Mouse (Mus musculus): ENCODE measurements around the gene Ptch2. TPM values are rescaled to one million over a fixed set of nuclear protein-coding genes. Genes with fewer than 3 reads are reported as not detected.

Ptch2 gene
- polyA plus RNA-seq (2016; fragmentation: Nextera tagmentation; extraction: Ambion mirVana) = 10.4 and 12.1 TPM in 2 replicates

DNA sequence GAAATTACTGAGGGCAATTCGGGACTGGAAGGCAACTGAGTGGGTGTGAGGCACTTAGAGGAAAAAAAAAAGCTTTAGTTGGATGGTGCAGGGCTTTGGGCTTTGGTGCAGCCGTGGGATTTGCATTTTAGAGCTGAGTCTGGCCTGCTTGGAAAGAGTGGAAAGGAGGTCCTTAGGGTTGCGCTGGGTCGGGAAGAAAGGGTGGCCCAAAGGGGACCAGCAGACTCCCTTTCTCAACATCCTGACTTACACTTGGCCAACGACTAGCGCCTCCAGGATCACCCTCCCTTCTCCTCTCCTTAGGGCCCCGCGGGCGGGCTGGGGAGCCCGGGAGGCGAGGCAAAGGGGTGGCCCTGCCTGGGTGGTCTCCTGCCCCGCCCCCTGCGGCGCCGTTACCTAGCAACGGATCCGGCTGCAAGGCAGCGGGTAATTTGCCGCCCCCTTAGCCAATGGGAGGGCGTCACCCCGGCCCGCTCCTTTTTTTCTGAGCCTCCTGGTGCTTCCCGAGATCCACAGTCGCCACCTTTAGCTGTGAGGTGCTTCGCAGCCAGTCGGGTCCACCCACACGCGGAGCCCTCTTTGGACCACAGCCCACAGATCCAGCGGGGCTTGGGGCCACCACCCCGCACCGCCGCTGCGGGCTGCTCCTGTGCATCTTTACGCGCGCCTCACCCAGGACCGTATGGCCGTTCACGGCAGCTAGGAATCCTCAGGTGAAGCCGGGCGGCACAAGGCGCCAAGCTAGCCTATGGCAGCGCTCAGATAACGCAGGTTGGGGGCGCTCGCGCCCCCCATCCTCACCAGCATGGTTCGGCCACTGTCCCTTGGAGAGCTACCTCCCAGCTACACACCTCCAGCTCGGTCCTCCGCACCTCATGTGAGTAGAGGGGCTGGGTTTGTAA lies at the start of gene Ptch2:
Gene Ptch2 (plus strand): TSS at position 525 of the 902 bp plus-strand sequence.
- Histone ChIP-seq H3K36me3 (no peaks in the 10 kb centered on the region), H3K9me3 (no peaks in the 10 kb centered on the region), H3K27me3 (no peaks in the 10 kb centered on the region), H3K4me1 (peaks cover 28% of the 10 kb centered on the region), H3K4me2 (replicated peaks) (peak within 1 kb of the TSS; percentile 96), H3K9ac (peak within 1 kb of the TSS; percentile 55), H3K4me3 (peak within 1 kb of the TSS; percentile 65), H3K27ac (peak within 1 kb of the TSS; percentile 78)
- ATAC-seq (ENCODE audit: insufficient number of reproducible peaks, insufficient read depth, low FRiP score, low TSS enrichment) = peak; percentile 79
- WGBS = under 1% methylated on average over 50 of the region's 50 CpGs

DNA sequence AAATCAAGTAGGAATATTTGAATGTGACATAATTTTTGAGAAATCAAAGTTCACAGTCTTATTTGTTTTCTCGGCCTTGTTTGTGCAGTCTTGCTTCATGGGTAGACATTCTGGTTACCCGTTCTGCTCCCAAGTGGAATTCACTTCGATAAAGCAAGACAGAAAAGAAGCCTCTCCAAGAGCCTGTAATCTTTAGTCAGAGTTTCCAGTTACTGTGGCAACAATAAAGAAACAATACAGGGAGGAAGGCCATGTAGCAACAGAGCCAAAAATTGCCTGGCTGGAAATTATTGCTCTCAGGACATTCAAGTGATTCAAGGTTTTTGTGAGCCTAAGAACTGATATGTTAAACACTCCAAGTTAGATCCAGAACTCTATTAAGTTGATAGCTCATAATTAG lies 47.0 kb upstream of the Ptch2 start:
- no peak overlapping the region for H3K9ac ChIP-seq
- H3K4me3 ChIP-seq = no peak overlapping the region
- no peaks in the 10 kb centered on the region for H3K9me3 ChIP-seq
- H3K36me3 ChIP-seq = peaks cover 11% of the 10 kb centered on the region; the same call in 1 of the 2 replicates
- no peak for ATAC-seq (ENCODE audit: insufficient number of reproducible peaks, insufficient read depth, low FRiP score, low TSS enrichment)
- H3K27me3 ChIP-seq = no peaks in the 10 kb centered on the region
- no peaks in the 10 kb centered on the region for H3K4me1 ChIP-seq
- 84% methylated on average over 3 of the region's 3 CpGs for WGBS
- no peak overlapping the region for H3K4me2 ChIP-seq (replicated peaks)
- no peak overlapping the region for H3K27ac ChIP-seq

DNA sequence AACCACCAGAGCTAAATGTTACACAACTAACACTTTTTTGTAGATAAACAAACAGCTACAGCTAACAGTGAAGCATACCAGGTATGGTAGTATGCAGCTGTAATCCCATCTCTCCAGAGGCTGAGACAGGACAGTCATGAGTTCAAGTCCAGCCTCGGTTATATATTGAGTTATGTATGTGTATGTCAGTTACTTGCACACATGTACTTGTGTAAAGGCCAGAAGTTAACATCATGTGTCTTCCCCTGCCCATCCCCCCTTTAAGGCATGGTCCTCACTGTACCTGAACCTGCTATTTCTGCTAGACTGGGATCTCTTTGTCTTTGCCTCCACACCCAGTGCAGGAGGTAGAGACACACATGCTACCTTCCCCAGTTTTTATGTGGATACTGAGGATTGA lies 46.4 kb upstream of the Ptch2 start:
- Histone ChIP-seq H3K36me3 (peaks cover 11% of the 10 kb centered on the region; the same call in 1 of the 2 replicates), H3K27ac (no peak overlapping the region), H3K4me2 (replicated peaks) (no peak overlapping the region), H3K4me3 (no peak overlapping the region), H3K4me1 (no peaks in the 10 kb centered on the region), H3K9me3 (no peaks in the 10 kb centered on the region), H3K27me3 (no peaks in the 10 kb centered on the region), H3K9ac (no peak overlapping the region)
- 94% methylated on average over 1 of the region's 1 CpGs for WGBS
- no peak for ATAC-seq (ENCODE audit: insufficient number of reproducible peaks, insufficient read depth, low FRiP score, low TSS enrichment)

DNA sequence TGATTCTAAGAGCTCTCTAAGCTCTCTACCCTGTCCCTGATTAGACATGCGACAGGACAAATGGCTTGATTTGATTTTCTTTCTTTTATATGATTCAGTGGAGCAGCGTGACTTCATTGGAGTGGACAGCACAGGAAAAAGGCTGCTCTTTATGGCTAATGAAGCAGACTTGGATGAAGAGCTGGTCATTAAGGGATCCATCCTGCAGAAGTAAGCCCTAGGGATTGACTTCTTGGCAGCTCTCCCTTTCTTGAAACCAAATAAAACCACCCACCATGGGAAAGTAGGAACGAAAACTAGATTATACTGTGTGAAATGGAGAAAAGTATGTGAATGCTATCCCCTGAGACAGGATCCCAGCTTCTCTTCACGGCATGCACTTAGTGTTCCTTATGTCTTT lies 43.2 kb upstream of the Ptch2 start:
- H3K36me3 ChIP-seq = peaks cover 16% of the 10 kb centered on the region; the same call in 1 of the 2 replicates
- H3K27me3 ChIP-seq = no peaks in the 10 kb centered on the region
- no peaks in the 10 kb centered on the region for H3K9me3 ChIP-seq
- no peak overlapping the region for H3K27ac ChIP-seq
- H3K4me3 ChIP-seq = no peak overlapping the region
- ATAC-seq (ENCODE audit: insufficient number of reproducible peaks, insufficient read depth, low FRiP score, low TSS enrichment) = no peak
- 84% methylated on average over 4 of the region's 4 CpGs for WGBS
- H3K4me2 ChIP-seq (replicated peaks) = no peak overlapping the region
- H3K9ac ChIP-seq = no peak overlapping the region
- no peaks in the 10 kb centered on the region for H3K4me1 ChIP-seq

DNA sequence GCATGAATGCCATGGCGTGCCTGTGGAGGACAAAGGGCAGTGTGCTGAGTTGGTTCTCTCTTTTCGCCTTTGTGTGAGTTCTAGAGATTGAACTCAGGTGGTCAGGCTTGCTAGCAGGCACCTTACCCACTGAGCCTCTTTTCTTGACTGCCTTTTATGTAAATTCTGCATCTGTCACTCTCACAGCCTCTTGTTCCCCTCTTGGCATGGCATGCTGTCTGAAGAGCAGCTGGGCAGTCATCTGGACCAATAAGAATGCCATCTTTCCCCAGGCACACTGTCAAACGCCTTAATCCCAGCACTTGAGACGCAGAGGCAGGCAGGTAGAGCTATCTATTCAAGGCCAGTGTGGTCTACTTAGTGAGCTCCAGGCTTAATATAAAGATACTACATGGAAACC lies 41.9 kb upstream of the Ptch2 start:
- Histone ChIP-seq H3K4me1 (no peaks in the 10 kb centered on the region), H3K27ac (no peak overlapping the region), H3K36me3 (peaks cover 19% of the 10 kb centered on the region; the same call in 1 of the 2 replicates), H3K4me3 (no peak overlapping the region), H3K4me2 (replicated peaks) (no peak overlapping the region), H3K27me3 (no peaks in the 10 kb centered on the region), H3K9ac (no peak overlapping the region), H3K9me3 (no peaks in the 10 kb centered on the region)
- 89% methylated on average over 4 of the region's 4 CpGs for WGBS
- no peak for ATAC-seq (ENCODE audit: insufficient number of reproducible peaks, insufficient read depth, low FRiP score, low TSS enrichment)

DNA sequence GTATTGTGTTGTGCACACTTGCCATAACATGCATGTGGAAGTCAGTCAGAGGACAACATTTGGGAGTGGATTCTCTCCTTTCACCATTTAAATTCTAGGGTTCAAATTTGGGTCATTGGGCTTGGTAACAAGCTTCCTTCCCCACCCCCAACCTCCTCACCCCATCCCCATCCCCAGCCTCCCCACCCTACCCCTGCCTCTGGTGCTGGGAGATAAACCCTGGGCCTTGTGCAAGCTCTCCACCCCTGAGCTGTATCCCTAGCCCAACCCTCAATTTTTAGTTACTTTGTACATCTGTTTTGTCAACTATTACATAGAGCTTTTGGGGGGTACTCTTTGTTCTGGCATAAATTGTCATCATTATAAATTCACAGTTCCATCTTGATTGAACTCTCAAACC lies 39.8 kb upstream of the Ptch2 start:
- no peaks in the 10 kb centered on the region for H3K27me3 ChIP-seq
- H3K27ac ChIP-seq = no peak overlapping the region
- no peak overlapping the region for H3K9ac ChIP-seq
- no peak overlapping the region for H3K4me3 ChIP-seq
- no peak for ATAC-seq (ENCODE audit: insufficient number of reproducible peaks, insufficient read depth, low FRiP score, low TSS enrichment)
- H3K4me1 ChIP-seq = no peaks in the 10 kb centered on the region
- peaks cover 21% of the 10 kb centered on the region; the same call in 1 of the 2 replicates for H3K36me3 ChIP-seq
- no peaks in the 10 kb centered on the region for H3K9me3 ChIP-seq
- H3K4me2 ChIP-seq (replicated peaks) = no peak overlapping the region

DNA sequence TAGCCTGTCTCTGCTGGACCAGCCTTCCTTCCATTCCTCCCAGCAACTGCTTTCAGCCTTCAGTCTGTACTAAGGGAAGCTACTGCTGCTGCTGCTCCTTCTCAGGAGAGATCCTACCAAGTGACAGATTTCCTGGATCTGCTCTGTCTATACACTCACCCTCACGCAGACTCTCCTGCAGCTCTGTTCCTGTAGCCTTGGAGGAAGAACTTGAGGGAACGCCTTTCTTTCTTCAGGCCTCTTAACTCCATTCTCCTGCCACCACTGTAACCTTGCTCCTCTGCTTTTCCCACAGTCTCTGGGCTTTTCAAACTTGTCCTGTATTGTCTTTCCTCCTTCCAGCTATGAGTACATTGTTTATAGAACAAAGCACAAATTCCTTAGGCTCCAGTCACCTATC lies 39.4 kb upstream of the Ptch2 start:
- no peaks in the 10 kb centered on the region for H3K9me3 ChIP-seq
- no peaks in the 10 kb centered on the region for H3K27me3 ChIP-seq
- H3K27ac ChIP-seq = no peak overlapping the region
- ATAC-seq (ENCODE audit: insufficient number of reproducible peaks, insufficient read depth, low FRiP score, low TSS enrichment) = no peak
- H3K9ac ChIP-seq = no peak overlapping the region
- 88% methylated on average over 2 of the region's 2 CpGs for WGBS
- no peaks in the 10 kb centered on the region for H3K4me1 ChIP-seq
- H3K36me3 ChIP-seq = peaks cover 22% of the 10 kb centered on the region; the same call in 1 of the 2 replicates
- no peak overlapping the region for H3K4me3 ChIP-seq
- H3K4me2 ChIP-seq (replicated peaks) = no peak overlapping the region

DNA sequence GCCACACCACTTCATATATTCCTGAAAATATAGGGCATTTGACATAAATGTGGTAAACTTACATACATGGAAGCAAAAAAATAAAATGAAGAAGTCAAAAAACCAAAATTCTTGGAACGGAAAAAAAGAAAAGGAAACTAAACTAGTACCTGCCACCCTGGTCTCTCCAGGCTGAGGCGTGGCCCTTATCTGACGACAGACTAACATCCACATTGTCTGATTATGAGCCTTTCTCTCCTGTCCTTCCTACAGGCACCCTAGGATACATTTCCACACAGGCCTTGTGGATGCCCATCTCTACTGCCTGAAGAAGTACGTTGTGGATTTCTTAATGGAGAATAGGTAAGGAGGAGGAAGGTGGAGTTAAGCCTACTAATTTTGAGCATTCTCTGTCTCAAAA lies 37.4 kb upstream of the Ptch2 start:
- H3K27me3 ChIP-seq = no peaks in the 10 kb centered on the region
- H3K9ac ChIP-seq = no peak overlapping the region
- no peaks in the 10 kb centered on the region for H3K9me3 ChIP-seq
- 85% methylated on average over 4 of the region's 4 CpGs for WGBS
- ATAC-seq (ENCODE audit: insufficient number of reproducible peaks, insufficient read depth, low FRiP score, low TSS enrichment) = no peak
- H3K27ac ChIP-seq = no peak overlapping the region
- H3K4me2 ChIP-seq (replicated peaks) = no peak overlapping the region
- H3K4me1 ChIP-seq = no peaks in the 10 kb centered on the region
- H3K36me3 ChIP-seq = peaks cover 36% of the 10 kb centered on the region
- no peak overlapping the region for H3K4me3 ChIP-seq

DNA sequence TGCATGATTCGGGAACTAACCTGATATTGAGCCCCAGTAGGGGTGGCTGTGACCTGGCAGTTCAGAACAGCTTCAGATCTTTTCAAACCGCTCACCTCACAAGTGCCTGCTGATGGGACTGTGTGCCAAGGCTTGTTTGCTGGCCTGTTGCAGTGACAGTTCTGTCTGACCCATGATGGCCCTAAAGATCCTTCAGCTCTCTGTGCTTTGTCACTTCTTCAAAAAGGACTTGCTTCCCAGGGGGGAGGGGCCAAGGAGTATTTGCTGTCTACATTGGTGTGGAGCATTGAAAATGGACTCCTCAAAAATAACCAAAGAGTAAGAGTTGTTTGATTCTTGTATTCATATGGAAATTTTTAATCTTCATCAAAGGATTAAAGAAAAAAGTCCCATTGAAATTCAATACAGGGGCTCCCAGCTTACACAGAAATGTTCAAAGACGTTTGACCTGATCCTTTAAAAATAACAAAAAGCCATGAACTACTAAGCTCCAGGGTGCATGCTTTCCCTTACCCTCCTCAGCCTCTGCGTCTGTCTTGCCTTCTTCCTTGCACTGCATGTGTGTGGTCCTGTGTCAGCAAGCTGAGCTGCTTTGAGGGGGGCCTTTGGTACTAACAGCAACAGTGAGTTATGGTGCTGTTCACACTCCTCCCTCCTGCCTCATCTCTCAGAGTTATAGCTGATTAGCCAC lies 33.0 kb upstream of the Ptch2 start:
- 52% methylated on average over 4 of the region's 4 CpGs for WGBS
- H3K4me3 ChIP-seq = no peak overlapping the region
- no peak overlapping the region for H3K9ac ChIP-seq
- no peaks in the 10 kb centered on the region for H3K27me3 ChIP-seq
- peaks cover 49% of the 10 kb centered on the region for H3K36me3 ChIP-seq
- no peak overlapping the region for H3K4me2 ChIP-seq (replicated peaks)
- no peak overlapping the region for H3K27ac ChIP-seq
- no peaks in the 10 kb centered on the region for H3K4me1 ChIP-seq
- ATAC-seq (ENCODE audit: insufficient number of reproducible peaks, insufficient read depth, low FRiP score, low TSS enrichment) = no peak
- H3K9me3 ChIP-seq = no peaks in the 10 kb centered on the region

DNA sequence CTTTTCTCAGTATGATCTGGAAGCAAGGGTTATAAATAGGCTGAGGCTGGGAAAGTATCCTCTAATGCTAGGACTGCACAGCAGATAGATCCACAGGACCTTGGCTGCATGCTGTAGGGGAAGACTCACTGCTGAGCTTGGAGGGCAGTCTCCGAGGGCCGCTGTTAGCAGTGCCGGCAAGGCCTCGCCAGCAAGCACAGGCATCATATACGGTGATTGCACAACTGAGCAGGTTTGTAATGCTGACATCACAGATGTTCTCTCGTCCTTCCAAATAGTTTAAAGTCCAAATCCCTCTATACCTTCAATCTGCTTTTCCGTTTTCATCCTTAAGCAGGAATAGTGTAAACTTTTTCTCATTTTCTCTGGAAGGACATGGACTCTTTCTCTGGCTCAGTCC lies 27.8 kb upstream of the Ptch2 start:
- Histone ChIP-seq H3K4me2 (replicated peaks) (no peak overlapping the region), H3K9me3 (no peaks in the 10 kb centered on the region), H3K27me3 (no peaks in the 10 kb centered on the region), H3K4me3 (no peak overlapping the region), H3K27ac (no peak overlapping the region), H3K9ac (no peak overlapping the region), H3K36me3 (peaks cover 66% of the 10 kb centered on the region), H3K4me1 (no peaks in the 10 kb centered on the region)
- ATAC-seq (ENCODE audit: insufficient number of reproducible peaks, insufficient read depth, low FRiP score, low TSS enrichment) = no peak
- 96% methylated on average over 7 of the region's 7 CpGs for WGBS

DNA sequence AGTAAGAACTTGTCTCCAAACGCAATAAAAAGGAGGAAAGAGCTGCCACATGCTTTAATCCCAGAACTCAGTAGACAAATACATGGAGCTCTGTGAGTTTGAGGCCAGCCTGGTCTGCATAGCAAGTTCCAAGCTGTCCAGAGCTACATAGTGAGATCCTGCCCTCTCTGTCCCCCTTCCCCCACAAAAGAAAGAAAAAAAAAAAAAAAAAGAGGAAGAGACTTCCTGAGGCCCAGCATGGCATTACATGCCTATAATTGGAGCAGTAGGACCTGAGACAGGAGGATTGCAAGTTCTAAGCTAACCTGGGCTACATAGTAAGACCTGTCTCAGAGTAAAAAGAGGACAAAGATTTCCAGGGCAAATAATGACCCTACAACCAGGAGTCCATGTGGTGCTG lies 26.2 kb upstream of the Ptch2 start:
- WGBS = 96% methylated on average over 1 of the region's 1 CpGs
- H3K9ac ChIP-seq = no peak overlapping the region
- peaks cover 73% of the 10 kb centered on the region for H3K36me3 ChIP-seq
- H3K27me3 ChIP-seq = no peaks in the 10 kb centered on the region
- no peak overlapping the region for H3K4me3 ChIP-seq
- H3K9me3 ChIP-seq = no peaks in the 10 kb centered on the region
- no peaks in the 10 kb centered on the region for H3K4me1 ChIP-seq
- H3K27ac ChIP-seq = no peak overlapping the region
- no peak overlapping the region for H3K4me2 ChIP-seq (replicated peaks)
- no peak for ATAC-seq (ENCODE audit: insufficient number of reproducible peaks, insufficient read depth, low FRiP score, low TSS enrichment)

DNA sequence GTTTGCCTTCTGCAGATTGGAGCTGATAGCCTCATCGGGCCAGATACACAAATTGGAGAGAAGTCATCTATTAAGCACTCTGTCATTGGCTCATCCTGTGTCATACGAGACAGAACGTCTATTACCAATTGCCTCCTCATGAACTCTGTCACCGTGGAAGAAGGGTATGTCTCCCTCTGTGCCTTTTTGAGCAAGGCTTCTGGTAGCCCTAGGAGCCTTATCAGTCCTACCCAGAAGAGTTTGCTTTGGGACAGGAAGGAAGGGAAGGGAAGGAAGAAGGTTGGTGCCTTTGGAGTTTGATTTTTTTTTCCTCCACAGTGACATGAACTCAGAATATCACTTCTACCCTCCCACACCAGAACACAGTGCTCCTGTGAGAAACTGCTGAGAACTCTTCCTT lies 25.3 kb upstream of the Ptch2 start:
- H3K9ac ChIP-seq = no peak overlapping the region
- whole genome bisulfite sequencing = 87% methylated on average over 4 of the region's 4 CpGs
- no peak overlapping the region for H3K27ac ChIP-seq
- peaks cover 72% of the 10 kb centered on the region for H3K36me3 ChIP-seq
- no peak for ATAC-seq (ENCODE audit: insufficient number of reproducible peaks, insufficient read depth, low FRiP score, low TSS enrichment)
- H3K4me3 ChIP-seq = no peak overlapping the region
- H3K9me3 ChIP-seq = no peaks in the 10 kb centered on the region
- no peaks in the 10 kb centered on the region for H3K27me3 ChIP-seq
- no peak overlapping the region for H3K4me2 ChIP-seq (replicated peaks)
- H3K4me1 ChIP-seq = no peaks in the 10 kb centered on the region
